Mouse (Mus musculus) forebrain, embryonic 10.5 days (tissue): Measurements from ENCODE around the gene Zfand4. TPM values are rescaled to one million over a fixed set of nuclear protein-coding genes. Genes with fewer than 3 reads are reported as not detected.

Source experiments
- DNase-seq: peaks from one replicate; pipeline ENCODE4 v3.0.0-alpha.2; 2017; ENCODE audit warnings: low spot score; ENCODE audit errors: extremely low spot score
- H3K27ac ChIP-seq: fragments of 300-500 bp; sonication (generic); 2 replicates; pipeline ENCODE4 v1.5.1; 2016; ENCODE audit warnings: mild to moderate bottlenecking
- H3K27me3 ChIP-seq: fragments of 300-500 bp; sonication (generic); 2 replicates; pipeline ENCODE4 v1.6.1; 2016; ENCODE audit warnings: mild to moderate bottlenecking; ENCODE audit not compliant: poor library complexity, severe bottlenecking
- H3K36me3 ChIP-seq: fragments of 300-500 bp; sonication (generic); replicated peaks from 2 replicates; pipeline ENCODE4 v1.6.1; 2016; ENCODE audit warnings: mild to moderate bottlenecking, moderate library complexity
- H3K4me1 ChIP-seq: fragments of 300-500 bp; sonication (generic); 2 replicates; pipeline ENCODE4 v1.6.1; 2016
- H3K4me3 ChIP-seq: fragments of 300-500 bp; sonication (generic); 2 replicates; pipeline ENCODE4 v1.5.1; 2016; ENCODE audit warnings: mild to moderate bottlenecking, moderate library complexity
- H3K9me3 ChIP-seq: fragments of 300-500 bp; sonication (generic); 2 replicates; pipeline ENCODE4 v1.6.1; 2016; ENCODE audit warnings: mild to moderate bottlenecking, moderate library complexity
- whole genome bisulfite sequencing: fragments of 180-500 bp; shearing (Covaris S2); methylation state at CpG from one replicate; pipeline ENCODE4 v1.1.7; 2016; 5-methylcytosine and 5-hydroxymethylcytosine counted together
- polyA plus RNA-seq: library from polyadenylated mRNA; unstranded; fragments of >200 nt; fragmentation: Nextera tagmentation; extraction: Ambion mirVana; gene quantifications from 2 replicates; pipeline ENCODE4 v1.2.1, GENCODE M21; 2016

The Zfand4 gene
- polyA plus RNA-seq, 1 experiment from 2014 or later = 8.2 TPM

DNA sequence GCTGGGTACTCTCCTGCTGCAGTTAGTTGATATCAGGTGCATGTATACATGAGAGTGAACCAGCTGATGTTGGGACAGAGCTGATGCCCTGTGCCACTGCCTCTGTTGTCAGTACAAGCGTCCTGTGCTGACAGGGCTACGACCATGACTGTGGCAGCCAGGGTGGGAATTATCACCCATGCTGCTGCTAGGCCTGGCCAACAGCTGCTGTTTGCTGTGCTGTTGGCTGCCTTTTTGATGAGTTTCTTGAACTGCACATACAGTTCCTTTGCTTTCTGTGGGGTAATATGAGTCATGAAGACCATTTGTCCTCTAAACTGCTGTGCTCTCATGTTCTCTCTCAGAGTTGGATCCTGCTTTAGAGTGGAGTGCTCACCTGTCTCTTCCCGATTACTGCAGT is 95.2 kb downstream of the Zfand4 start:
- H3K27ac ChIP-seq = no peak overlapping the region
- H3K36me3 ChIP-seq = no peaks in the 10 kb centered on the region
- 84% methylated on average over 3 of the region's 3 CpGs for whole genome bisulfite sequencing
- no peaks in the 10 kb centered on the region for H3K27me3 ChIP-seq
- no peak for DNase-seq
- H3K9me3 ChIP-seq = no peaks in the 10 kb centered on the region
- no peak overlapping the region for H3K4me3 ChIP-seq
- H3K4me1 ChIP-seq = no peaks in the 10 kb centered on the region

DNA sequence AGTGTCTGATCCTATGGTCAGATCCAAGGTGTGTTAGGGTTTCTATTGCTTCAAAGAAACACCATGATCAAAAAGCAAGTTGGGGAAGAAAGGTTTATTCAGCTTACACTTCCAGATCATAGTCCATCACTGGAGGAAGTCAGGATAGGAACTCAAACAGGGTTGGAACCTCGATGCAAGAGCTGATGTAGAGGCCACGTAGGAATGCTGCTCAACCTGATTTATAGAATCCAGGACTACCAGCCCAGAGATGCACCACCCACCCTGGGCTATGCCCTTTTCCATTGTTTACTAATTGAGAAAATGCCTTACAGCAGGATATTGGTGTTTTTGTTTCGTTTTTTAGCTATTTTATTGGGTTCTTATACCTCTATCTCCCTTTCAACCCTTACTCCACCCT is 97.4 kb downstream of the Zfand4 start:
- H3K27ac ChIP-seq = no peak overlapping the region
- H3K36me3 ChIP-seq = no peaks in the 10 kb centered on the region

DNA sequence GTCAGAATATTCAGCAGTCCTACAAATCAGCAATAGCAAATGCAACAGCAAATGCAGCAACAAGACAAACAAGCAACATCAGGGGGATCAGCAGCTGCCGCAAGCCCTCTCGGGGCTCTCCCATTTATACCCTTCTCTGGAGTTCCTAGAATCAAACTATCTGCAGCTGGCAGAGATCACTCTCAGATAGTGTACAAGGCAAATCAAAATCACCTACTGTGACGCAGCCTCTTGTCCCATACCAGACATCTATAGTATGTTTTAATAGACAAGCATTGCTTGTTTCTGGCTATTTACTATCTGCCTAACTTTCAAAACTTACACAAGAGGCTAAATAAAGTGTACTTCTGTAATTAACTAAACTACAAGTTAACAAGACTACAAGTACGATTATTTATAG is 98.0 kb downstream of the Zfand4 start:
- DNase-seq = no peak
- Histone ChIP-seq H3K27ac (no peak overlapping the region), H3K4me3 (no peak overlapping the region), H3K36me3 (no peaks in the 10 kb centered on the region), H3K9me3 (no peaks in the 10 kb centered on the region), H3K27me3 (no peaks in the 10 kb centered on the region), H3K4me1 (no peaks in the 10 kb centered on the region)
- 94% methylated on average over 4 of the region's 4 CpGs for WGBS

More for the DNA sequence above, 97.4 kb downstream of the Zfand4 start:
- Histone ChIP-seq H3K9me3 (no peaks in the 10 kb centered on the region), H3K4me1 (no peaks in the 10 kb centered on the region), H3K4me3 (no peak overlapping the region), H3K27me3 (no peaks in the 10 kb centered on the region)
- DNase-seq = no peak
- 83% methylated on average over 3 of the region's 3 CpGs for WGBS

DNA sequence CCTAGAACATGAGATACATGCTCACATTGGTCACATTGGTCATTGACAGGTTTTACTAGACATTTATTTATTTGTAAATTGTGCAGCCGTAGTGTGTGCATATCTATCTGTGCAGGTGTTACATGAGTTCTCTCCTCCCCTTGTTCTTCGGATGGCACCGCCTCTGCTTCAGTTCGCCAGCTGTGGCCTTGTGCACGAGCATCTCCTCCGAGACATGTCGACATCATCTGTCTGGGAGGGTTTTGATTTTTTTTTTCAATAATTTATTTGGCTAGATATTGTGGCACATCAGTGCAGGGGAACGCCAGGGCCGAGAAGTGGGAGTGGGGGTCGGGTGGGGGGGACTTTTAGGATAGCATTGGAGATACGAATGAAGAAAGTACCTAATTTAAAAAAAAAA is 103.9 kb downstream of the Zfand4 start:
- 90% methylated on average over 11 of the region's 11 CpGs for WGBS
- DNase-seq = no peak

DNA sequence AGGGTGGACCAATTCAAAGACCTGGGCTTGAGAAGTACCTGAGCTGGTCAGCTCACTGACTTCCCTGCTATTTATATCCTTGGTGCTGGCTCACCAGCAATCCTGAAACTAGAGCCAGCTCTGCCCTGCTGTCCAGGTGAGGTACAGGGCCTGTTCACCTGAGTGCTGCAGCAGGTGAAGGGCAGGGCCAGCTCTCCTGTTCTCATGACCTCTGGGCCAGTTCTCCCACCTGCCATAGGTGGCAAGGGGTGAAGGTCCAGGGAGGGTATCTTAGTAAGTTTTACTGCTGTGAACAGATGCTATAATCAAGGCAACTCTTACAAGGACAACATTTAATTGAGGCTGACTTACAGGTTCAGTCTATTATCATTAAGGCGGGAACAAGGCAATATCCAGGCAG is 105.8 kb downstream of the Zfand4 start:
- 90% methylated on average over 1 of the region's 1 CpGs for WGBS

More for the DNA sequence above, 103.9 kb downstream of the Zfand4 start:
- Histone ChIP-seq H3K27me3 (no peaks in the 10 kb centered on the region), H3K27ac (no peak overlapping the region), H3K9me3 (no peaks in the 10 kb centered on the region), H3K4me1 (no peaks in the 10 kb centered on the region), H3K4me3 (no peak overlapping the region), H3K36me3 (no peaks in the 10 kb centered on the region)

DNA sequence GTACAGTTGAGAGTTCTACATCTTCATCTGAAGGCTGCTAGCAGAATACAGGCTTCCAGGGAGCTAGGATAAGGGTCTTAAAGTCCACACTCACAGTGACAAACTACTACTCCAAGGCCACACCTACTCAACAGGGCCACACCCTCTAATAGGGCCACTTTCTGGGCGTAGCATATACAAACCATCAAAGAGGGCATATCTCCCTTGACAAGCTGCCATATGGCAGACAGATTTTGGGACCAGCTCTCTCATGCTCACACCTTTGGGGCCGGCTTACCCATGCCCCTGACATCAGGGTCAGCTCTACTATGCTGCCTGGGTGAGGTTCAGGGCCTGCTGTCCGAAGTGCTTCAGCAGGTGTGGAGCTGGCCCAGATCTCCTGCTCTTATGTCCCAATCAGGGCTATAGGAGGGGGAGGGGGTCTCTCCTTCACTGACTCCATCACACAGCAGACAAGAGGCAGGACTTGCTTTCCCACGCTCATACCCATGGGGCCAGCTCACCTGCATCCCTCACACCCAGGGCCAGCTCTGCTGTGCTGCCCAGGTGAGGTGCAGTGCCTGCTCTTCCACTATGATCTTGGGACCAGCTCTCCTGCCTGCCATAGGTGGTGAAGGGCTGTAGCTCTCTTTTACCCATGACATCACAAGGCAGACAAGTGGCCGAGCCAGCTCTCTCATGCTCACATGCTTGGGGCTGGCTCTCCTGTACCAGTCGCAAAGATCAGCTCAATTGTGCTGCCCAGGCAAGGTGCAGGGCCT is 106.4 kb downstream of the Zfand4 start:
- no peaks in the 10 kb centered on the region for H3K9me3 ChIP-seq
- WGBS = 87% methylated on average over 6 of the region's 6 CpGs
- H3K36me3 ChIP-seq = no peaks in the 10 kb centered on the region
- H3K27me3 ChIP-seq = no peaks in the 10 kb centered on the region
- DNase-seq = no peak
- H3K27ac ChIP-seq = no peak overlapping the region
- no peaks in the 10 kb centered on the region for H3K4me1 ChIP-seq
- H3K4me3 ChIP-seq = no peak overlapping the region

More for the DNA sequence above, 105.8 kb downstream of the Zfand4 start:
- DNase-seq = no peak
- H3K4me1 ChIP-seq = no peaks in the 10 kb centered on the region
- no peaks in the 10 kb centered on the region for H3K36me3 ChIP-seq
- H3K27me3 ChIP-seq = no peaks in the 10 kb centered on the region
- H3K4me3 ChIP-seq = no peak overlapping the region
- no peaks in the 10 kb centered on the region for H3K9me3 ChIP-seq
- H3K27ac ChIP-seq = no peak overlapping the region

DNA sequence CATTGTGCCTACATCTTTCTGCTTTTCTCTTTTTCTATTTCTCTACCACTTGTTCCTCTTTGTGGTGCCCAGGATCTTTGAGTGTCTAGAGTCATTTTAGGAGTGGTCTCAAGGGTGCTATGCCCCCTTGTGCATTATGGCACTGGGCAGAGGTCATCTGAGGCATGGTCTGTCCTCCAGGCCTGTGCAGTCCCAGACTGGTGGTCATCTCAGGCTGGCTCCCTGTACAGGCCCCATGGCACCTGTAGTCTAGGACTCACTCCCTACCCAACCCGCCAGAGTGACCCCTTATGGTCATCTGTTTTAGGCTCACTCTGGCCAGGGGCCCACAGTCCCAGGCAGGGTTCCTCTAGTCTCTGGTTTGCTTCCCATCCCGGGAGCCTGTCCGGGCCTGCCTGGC is 107.5 kb downstream of the Zfand4 start:
- no peak overlapping the region for H3K27ac ChIP-seq
- no peaks in the 10 kb centered on the region for H3K4me1 ChIP-seq
- H3K9me3 ChIP-seq = no peaks in the 10 kb centered on the region
- H3K4me3 ChIP-seq = no peak overlapping the region
- WGBS = 95% methylated on average over 3 of the region's 3 CpGs
- DNase-seq = no peak
- H3K27me3 ChIP-seq = no peaks in the 10 kb centered on the region
- no peaks in the 10 kb centered on the region for H3K36me3 ChIP-seq

DNA sequence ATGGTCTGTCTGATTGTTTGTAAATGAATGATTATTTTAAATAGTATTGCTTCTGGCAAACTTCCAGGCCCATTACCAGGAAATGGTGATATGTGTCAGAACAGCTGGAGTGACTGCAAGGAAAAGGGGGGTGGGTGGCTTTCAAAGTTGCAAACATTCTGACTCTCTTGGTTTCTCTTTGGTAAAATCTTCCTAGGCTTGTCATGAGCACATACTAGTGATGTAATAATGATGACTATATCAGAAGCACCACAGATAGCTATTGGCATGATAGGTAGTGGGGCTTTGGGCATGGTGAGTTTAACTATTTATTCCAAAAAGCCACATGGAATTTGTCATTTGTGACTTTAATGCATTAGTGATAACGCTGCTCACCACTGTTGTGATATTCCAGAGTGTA is 110.1 kb downstream of the Zfand4 start:
- Histone ChIP-seq H3K27ac (no peak overlapping the region), H3K36me3 (peaks cover 9% of the 10 kb centered on the region)
- WGBS = 89% methylated on average over 1 of the region's 1 CpGs

DNA sequence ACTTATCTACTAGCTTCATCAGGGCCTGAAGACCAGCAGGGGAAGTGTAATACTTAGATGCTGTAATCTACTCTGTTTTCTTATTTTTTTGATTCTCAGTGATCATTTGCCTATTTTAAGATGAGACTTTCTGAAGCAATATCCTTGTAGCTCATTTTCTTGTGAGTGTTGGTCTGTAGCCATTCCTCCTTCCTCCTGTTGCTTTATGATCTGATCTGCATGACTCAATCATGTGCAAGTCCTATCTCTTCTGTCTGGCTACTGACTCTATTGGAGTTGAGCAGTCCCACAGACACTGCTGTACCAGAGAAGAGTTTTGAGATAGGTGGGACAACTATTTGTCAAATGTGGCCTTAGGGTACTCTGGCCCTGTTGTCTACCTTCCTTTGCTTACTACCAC is 110.6 kb downstream of the Zfand4 start:
- Histone ChIP-seq H3K27me3 (no peaks in the 10 kb centered on the region), H3K36me3 (peaks cover 10% of the 10 kb centered on the region), H3K4me1 (no peaks in the 10 kb centered on the region), H3K27ac (no peak overlapping the region), H3K9me3 (no peaks in the 10 kb centered on the region), H3K4me3 (no peak overlapping the region)
- DNase-seq = no peak

More for the DNA sequence above, 110.1 kb downstream of the Zfand4 start:
- Histone ChIP-seq H3K4me3 (no peak overlapping the region), H3K4me1 (no peaks in the 10 kb centered on the region), H3K9me3 (no peaks in the 10 kb centered on the region), H3K27me3 (no peaks in the 10 kb centered on the region)
- no peak for DNase-seq

DNA sequence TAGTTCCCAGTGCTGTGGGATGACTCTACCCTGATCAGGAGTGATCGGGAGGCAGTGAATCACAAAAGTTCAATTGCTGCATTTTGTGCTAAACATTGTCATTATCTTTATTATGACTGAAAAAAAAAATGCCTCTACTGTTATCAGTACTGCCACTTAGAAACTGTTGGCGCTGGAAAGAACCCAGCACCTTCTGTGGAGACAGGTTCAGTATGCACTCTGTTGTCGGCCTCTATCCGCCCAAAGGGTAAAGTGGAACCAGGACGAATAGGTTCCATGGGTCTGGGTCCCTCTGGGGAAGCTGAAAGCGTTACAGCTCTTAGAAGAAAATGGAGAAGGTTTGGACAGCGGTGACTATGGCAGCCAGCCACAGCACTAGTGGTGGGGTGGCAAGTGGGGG is 114.9 kb downstream of the Zfand4 start:
- WGBS = 93% methylated on average over 7 of the region's 7 CpGs
- no peak for DNase-seq
- Histone ChIP-seq H3K36me3 (peaks cover 10% of the 10 kb centered on the region), H3K9me3 (no peaks in the 10 kb centered on the region), H3K4me3 (no peak overlapping the region), H3K27ac (no peak overlapping the region), H3K27me3 (no peaks in the 10 kb centered on the region), H3K4me1 (no peaks in the 10 kb centered on the region)

Other genes starting within 250 kb of the Zfand4 start
- gene Tmcc1, start 70.7 kb upstream of the Zfand4 start, polyA plus RNA-seq = 14.8 and 16.2 TPM in 2 replicates
- gene Washc2, start 56.2 kb upstream of the Zfand4 start, polyA plus RNA-seq = 47.5 and 49.2 TPM in 2 replicates
- gene March8, start 73.8 kb downstream of the Zfand4 start, polyA plus RNA-seq = 25.3 TPM in 2 replicates
- gene Alox5, start 197.0 kb downstream of the Zfand4 start, polyA plus RNA-seq = 0.78 and 1.0 TPM in 2 replicates
- not detected in 2 replicates for gene Olfr211, start 224.9 kb downstream of the Zfand4 start, polyA plus RNA-seq
- gene Olfr212, start 242.3 kb downstream of the Zfand4 start, polyA plus RNA-seq = 0.07 TPM in 1 of 2 replicates, not detected in the other